Mouse (Mus musculus): Measurements from ENCODE around the gene Treml1. TPM values are rescaled to one million over a fixed set of nuclear protein-coding genes. Genes with fewer than 3 reads are reported as not detected.

Gene Treml1
- polyA plus RNA-seq, 1 experiment from 2014 or later = 1.1 TPM

DNA sequence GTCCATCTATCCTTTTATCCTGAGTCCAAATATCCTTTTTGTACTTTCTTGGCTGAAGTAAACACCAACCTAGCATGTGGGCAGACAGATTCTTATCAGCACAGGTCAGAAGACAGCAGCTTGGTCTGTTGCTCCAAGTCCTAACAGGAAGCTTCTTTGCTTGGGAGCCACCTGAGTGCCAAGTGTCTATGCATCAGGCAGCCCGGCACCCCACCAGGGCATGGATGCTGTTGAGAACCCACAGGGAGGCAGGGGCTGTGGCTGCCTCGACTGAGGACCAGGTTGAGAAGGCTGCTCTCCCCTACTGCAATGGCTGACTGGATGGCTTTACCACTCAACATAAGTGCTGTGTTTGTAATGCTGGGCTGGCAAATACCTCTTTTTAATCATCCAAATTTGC lies 28.9 kb downstream of the Treml1 start:
- WGBS = 93% methylated on average over 2 of the region's 2 CpGs

DNA sequence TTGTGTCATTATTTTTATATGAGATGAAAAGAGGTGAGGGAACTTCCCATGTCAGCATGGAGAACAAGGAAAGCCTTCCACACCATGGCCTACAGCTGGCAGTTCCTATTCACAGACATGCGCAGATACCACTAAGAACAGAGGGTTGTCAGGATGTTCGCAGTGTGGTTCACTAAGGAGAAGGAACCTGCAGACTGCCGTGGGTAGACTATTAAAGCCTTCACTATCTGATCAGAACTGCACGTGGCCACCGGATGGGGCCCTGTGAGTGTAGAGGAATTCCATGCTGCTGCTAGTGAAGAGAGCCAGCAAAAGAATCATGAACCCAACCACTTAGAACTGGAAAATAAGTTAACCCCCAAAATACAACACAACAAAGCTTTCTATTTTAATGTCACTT lies 29.7 kb downstream of the Treml1 start:
- Histone ChIP-seq H3K36me3 (ENCODE audit: control insufficient read depth, insufficient read depth, low read length) (peaks cover 87% of the 10 kb centered on the region), H3K27me3 (replicated peaks; ENCODE audit: control insufficient read depth, insufficient read depth, low read length) (no peaks in the 10 kb centered on the region), H3K4me1 (ENCODE audit: control insufficient read depth, insufficient read depth, low read length) (no peaks in the 10 kb centered on the region), H3K27ac (replicated peaks; ENCODE audit: low read depth, low read length) (no peak overlapping the region), H3K4me3 (ENCODE audit: low read depth, low read length) (no peak overlapping the region), H3K9me3 (ENCODE audit: control insufficient read depth, low read length) (no peaks in the 10 kb centered on the region), H3K4me2 (ENCODE audit: low read depth, low read length) (no peak overlapping the region), H3K9ac (ENCODE audit: low read depth, low read length) (no peak overlapping the region)
- WGBS = 91% methylated on average over 5 of the region's 5 CpGs
- DNase-seq (ENCODE audit: low spot score) (no peak), ATAC-seq (ENCODE audit: low read depth) (no peak)

More for the DNA sequence above, 28.9 kb downstream of the Treml1 start:
- ATAC-seq (ENCODE audit: low read depth) = no peak
- DNase-seq (ENCODE audit: low spot score) = no peak
- Histone ChIP-seq H3K27me3 (replicated peaks; ENCODE audit: control insufficient read depth, insufficient read depth, low read length) (no peaks in the 10 kb centered on the region), H3K4me1 (ENCODE audit: control insufficient read depth, insufficient read depth, low read length) (no peaks in the 10 kb centered on the region), H3K9me3 (ENCODE audit: control insufficient read depth, low read length) (no peaks in the 10 kb centered on the region), H3K4me3 (ENCODE audit: low read depth, low read length) (no peak overlapping the region), H3K4me2 (ENCODE audit: low read depth, low read length) (no peak overlapping the region), H3K36me3 (ENCODE audit: control insufficient read depth, insufficient read depth, low read length) (peaks cover 79% of the 10 kb centered on the region), H3K27ac (replicated peaks; ENCODE audit: low read depth, low read length) (no peak overlapping the region), H3K9ac (ENCODE audit: low read depth, low read length) (no peak overlapping the region)

DNA sequence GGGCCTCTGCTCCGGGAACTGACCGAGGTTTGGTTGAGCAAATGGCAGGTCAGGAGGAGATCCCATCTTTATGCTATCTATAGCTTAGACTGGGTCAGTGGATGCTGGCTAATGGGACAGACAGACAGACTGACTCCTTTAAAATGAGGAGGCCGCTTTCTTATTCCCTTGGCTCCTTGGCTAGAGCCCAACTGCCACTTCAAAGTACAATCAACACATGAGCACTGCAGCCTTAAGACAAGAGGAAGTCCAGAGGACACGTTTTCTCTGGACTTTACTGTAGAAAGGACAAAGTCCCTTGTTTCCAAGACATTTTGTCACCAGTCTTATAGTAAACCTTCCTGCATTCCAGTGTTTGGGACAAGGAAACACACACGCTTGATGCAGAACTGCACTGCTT lies 31.7 kb downstream of the Treml1 start:
- Histone ChIP-seq H3K27me3 (replicated peaks; ENCODE audit: control insufficient read depth, insufficient read depth, low read length) (no peaks in the 10 kb centered on the region), H3K4me2 (ENCODE audit: low read depth, low read length) (no peak overlapping the region), H3K9me3 (ENCODE audit: control insufficient read depth, low read length) (no peaks in the 10 kb centered on the region), H3K4me3 (ENCODE audit: low read depth, low read length) (no peak overlapping the region), H3K4me1 (ENCODE audit: control insufficient read depth, insufficient read depth, low read length) (no peaks in the 10 kb centered on the region), H3K27ac (replicated peaks; ENCODE audit: low read depth, low read length) (no peak overlapping the region), H3K36me3 (ENCODE audit: control insufficient read depth, insufficient read depth, low read length) (peaks cover 99% of the 10 kb centered on the region), H3K9ac (ENCODE audit: low read depth, low read length) (no peak overlapping the region)
- DNase-seq (ENCODE audit: low spot score) (no peak), ATAC-seq (ENCODE audit: low read depth) (no peak)
- WGBS = 88% methylated on average over 5 of the region's 5 CpGs

DNA sequence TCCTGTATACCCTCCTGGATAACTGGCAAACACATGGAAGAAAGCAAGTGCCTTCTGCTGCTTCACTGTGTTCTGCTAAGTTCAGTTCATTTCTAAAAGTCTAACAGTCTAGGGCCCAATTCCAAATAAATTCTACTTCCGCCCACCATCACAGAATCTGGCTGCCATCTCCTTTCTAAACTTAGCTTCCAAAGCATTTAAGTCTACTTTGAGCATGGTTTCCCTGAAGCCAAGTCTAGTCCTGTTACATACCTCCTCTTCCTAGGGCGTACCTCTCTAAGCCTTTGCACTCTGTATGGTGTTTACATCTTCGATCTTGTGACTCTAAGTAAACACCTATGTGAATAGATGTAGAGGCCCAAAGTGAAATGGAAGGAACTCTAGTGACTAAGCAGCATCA lies 32.9 kb downstream of the Treml1 start:
- no peak overlapping the region for H3K27ac ChIP-seq (replicated peaks; ENCODE audit: low read depth, low read length)
- H3K27me3 ChIP-seq (replicated peaks; ENCODE audit: control insufficient read depth, insufficient read depth, low read length) = no peaks in the 10 kb centered on the region
- no peak overlapping the region for H3K4me2 ChIP-seq (ENCODE audit: low read depth, low read length)
- WGBS = 96% methylated on average over 3 of the region's 3 CpGs
- no peak overlapping the region for H3K4me3 ChIP-seq (ENCODE audit: low read depth, low read length)
- DNase-seq (ENCODE audit: low spot score) (no peak), ATAC-seq (ENCODE audit: low read depth) (no peak)
- no peaks in the 10 kb centered on the region for H3K9me3 ChIP-seq (ENCODE audit: control insufficient read depth, low read length)
- H3K4me1 ChIP-seq (ENCODE audit: control insufficient read depth, insufficient read depth, low read length) = no peaks in the 10 kb centered on the region
- H3K9ac ChIP-seq (ENCODE audit: low read depth, low read length) = no peak overlapping the region
- peaks cover 95% of the 10 kb centered on the region for H3K36me3 ChIP-seq (ENCODE audit: control insufficient read depth, insufficient read depth, low read length)

DNA sequence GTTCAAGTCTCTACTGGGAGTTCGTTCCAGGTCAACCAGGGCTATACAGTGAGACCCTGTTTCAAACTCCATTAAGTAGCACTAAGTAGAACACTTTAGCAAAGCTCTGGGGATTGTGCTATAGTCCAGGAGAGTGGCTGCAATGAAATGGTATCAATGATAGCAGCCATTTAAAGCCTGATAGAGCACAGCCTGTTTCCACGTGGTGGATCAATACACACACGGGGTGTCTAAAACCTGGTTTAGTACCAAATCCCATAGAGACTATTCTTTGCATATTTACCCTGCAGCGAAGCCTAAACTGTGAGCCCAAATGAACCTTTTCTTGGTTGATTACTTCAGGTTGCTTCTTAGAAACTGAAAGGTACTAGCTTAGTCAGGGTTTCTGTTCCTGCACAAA lies 42.0 kb downstream of the Treml1 start:
- H3K36me3 ChIP-seq (ENCODE audit: control insufficient read depth, insufficient read depth, low read length) = peaks cover 34% of the 10 kb centered on the region
- WGBS = 95% methylated on average over 4 of the region's 4 CpGs
- H3K9me3 ChIP-seq (ENCODE audit: control insufficient read depth, low read length) = no peaks in the 10 kb centered on the region
- H3K27ac ChIP-seq (replicated peaks; ENCODE audit: low read depth, low read length) = no peak overlapping the region
- DNase-seq (ENCODE audit: low spot score) = no peak
- no peak overlapping the region for H3K4me2 ChIP-seq (ENCODE audit: low read depth, low read length)
- no peak for ATAC-seq (ENCODE audit: low read depth)
- no peaks in the 10 kb centered on the region for H3K27me3 ChIP-seq (replicated peaks; ENCODE audit: control insufficient read depth, insufficient read depth, low read length)
- no peaks in the 10 kb centered on the region for H3K4me1 ChIP-seq (ENCODE audit: control insufficient read depth, insufficient read depth, low read length)
- H3K9ac ChIP-seq (ENCODE audit: low read depth, low read length) = no peak overlapping the region
- H3K4me3 ChIP-seq (ENCODE audit: low read depth, low read length) = no peak overlapping the region

DNA sequence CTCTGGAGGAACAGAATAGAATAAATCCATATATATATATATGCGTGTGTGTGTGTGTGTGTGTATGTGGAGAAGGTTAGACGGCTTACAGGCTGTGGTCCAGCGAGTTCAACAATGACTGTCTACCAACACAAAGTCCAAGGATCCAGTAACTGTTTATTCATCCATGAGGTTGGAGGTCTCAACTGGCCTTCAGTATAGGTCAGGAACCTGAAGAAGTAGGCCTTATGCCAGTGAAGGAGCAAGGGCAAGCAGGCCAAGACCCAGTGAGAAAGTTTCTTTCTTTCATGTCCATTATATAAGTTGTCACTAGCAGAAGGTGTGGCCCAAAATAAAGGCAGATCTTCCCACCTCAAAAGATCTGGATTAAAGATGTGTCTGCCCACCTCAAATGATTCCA lies 43.0 kb downstream of the Treml1 start:
- WGBS = 92% methylated on average over 3 of the region's 3 CpGs

DNA sequence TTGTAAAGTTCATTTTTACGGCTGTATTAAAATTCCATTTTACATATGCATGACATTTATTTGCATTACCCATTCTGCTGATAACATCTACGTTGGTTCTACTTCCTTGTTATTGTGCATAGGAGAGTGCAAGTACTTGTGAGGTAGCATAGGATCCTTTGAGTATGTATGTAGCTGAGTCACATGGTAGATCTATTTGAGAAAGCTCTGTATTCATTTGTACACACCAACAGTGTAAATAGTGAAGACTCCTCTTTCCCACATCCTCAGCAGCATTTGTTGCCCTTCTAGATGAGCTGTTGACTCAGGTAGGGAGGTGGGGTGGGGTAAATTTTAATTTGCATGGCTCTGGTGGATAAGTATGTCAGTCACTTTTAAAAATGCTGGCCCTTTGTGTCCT lies 44.1 kb downstream of the Treml1 start:
- Histone ChIP-seq H3K9ac (ENCODE audit: low read depth, low read length) (no peak overlapping the region), H3K36me3 (ENCODE audit: control insufficient read depth, insufficient read depth, low read length) (peaks cover 16% of the 10 kb centered on the region), H3K27ac (replicated peaks; ENCODE audit: low read depth, low read length) (no peak overlapping the region), H3K4me3 (ENCODE audit: low read depth, low read length) (no peak overlapping the region), H3K4me2 (ENCODE audit: low read depth, low read length) (no peak overlapping the region), H3K4me1 (ENCODE audit: control insufficient read depth, insufficient read depth, low read length) (peaks cover 11% of the 10 kb centered on the region), H3K27me3 (replicated peaks; ENCODE audit: control insufficient read depth, insufficient read depth, low read length) (no peaks in the 10 kb centered on the region), H3K9me3 (ENCODE audit: control insufficient read depth, low read length) (no peaks in the 10 kb centered on the region)
- no peak for ATAC-seq (ENCODE audit: low read depth)
- DNase-seq (ENCODE audit: low spot score) = no peak
- 86% methylated on average over 2 of the region's 2 CpGs for WGBS

More for the DNA sequence above, 43.0 kb downstream of the Treml1 start:
- Histone ChIP-seq H3K36me3 (ENCODE audit: control insufficient read depth, insufficient read depth, low read length) (peaks cover 27% of the 10 kb centered on the region), H3K27me3 (replicated peaks; ENCODE audit: control insufficient read depth, insufficient read depth, low read length) (no peaks in the 10 kb centered on the region), H3K4me1 (ENCODE audit: control insufficient read depth, insufficient read depth, low read length) (peaks cover 8% of the 10 kb centered on the region), H3K4me3 (ENCODE audit: low read depth, low read length) (no peak overlapping the region), H3K27ac (replicated peaks; ENCODE audit: low read depth, low read length) (no peak overlapping the region), H3K9ac (ENCODE audit: low read depth, low read length) (no peak overlapping the region), H3K4me2 (ENCODE audit: low read depth, low read length) (no peak overlapping the region), H3K9me3 (ENCODE audit: control insufficient read depth, low read length) (no peaks in the 10 kb centered on the region)
- DNase-seq (ENCODE audit: low spot score) (no peak), ATAC-seq (ENCODE audit: low read depth) (no peak)

DNA sequence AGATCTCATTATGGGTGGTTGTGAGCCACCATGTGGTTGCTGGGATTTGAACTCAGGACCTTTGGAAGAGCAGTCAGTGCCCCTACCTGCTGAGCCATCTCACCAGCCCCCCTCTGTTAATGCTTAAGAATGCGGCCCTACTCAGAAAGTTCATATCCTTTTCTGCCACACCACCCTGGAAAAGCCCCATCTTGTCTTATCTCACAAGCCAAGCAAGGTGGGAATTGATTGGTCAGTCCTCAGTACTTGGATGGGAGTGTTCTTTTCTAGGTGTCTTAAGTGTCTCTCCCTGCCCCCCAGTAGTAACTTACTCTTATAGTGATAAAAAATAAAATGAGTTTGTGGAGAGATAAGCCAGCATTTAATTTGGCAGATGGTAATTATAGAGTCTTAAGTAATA lies 45.0 kb downstream of the Treml1 start:
- WGBS = 84% methylated on average over 1 of the region's 1 CpGs
- H3K27me3 ChIP-seq (replicated peaks; ENCODE audit: control insufficient read depth, insufficient read depth, low read length) = no peaks in the 10 kb centered on the region
- H3K9me3 ChIP-seq (ENCODE audit: control insufficient read depth, low read length) = no peaks in the 10 kb centered on the region
- ATAC-seq (ENCODE audit: low read depth) = no peak
- H3K4me3 ChIP-seq (ENCODE audit: low read depth, low read length) = no peak overlapping the region
- H3K36me3 ChIP-seq (ENCODE audit: control insufficient read depth, insufficient read depth, low read length) = peaks cover 8% of the 10 kb centered on the region
- H3K4me2 ChIP-seq (ENCODE audit: low read depth, low read length) = no peak overlapping the region
- H3K4me1 ChIP-seq (ENCODE audit: control insufficient read depth, insufficient read depth, low read length) = peaks cover 11% of the 10 kb centered on the region
- H3K9ac ChIP-seq (ENCODE audit: low read depth, low read length) = no peak overlapping the region
- DNase-seq (ENCODE audit: low spot score) = no peak
- no peak overlapping the region for H3K27ac ChIP-seq (replicated peaks; ENCODE audit: low read depth, low read length)

DNA sequence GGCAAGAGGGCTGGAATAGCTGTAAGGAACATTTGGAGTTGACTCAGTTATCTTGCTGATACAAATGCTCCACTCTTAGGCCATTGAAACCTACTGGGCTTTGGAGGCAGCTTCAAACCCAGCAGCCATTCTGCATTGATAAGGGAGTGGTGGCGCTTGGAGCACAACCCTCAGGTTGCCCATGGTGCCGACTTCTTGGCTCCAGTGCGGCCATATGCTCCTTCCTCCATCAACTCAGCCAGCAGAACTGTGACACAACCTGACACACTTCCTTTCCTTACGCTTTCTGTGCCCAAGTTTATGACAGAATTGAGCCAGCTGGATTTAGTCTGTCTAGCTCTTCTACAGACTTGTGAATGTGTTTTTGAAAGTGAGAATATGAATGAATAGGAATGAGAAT lies 47.4 kb downstream of the Treml1 start:
- H3K4me2 ChIP-seq (ENCODE audit: low read depth, low read length) = peak overlapping the region; percentile 74
- H3K4me3 ChIP-seq (ENCODE audit: low read depth, low read length) = no peak overlapping the region
- H3K36me3 ChIP-seq (ENCODE audit: control insufficient read depth, insufficient read depth, low read length) = no peaks in the 10 kb centered on the region
- no peak overlapping the region for H3K27ac ChIP-seq (replicated peaks; ENCODE audit: low read depth, low read length)
- WGBS = 95% methylated on average over 4 of the region's 4 CpGs
- no peak overlapping the region for H3K9ac ChIP-seq (ENCODE audit: low read depth, low read length)
- DNase-seq (ENCODE audit: low spot score) (no peak), ATAC-seq (ENCODE audit: low read depth) (no peak)
- peaks cover 20% of the 10 kb centered on the region for H3K4me1 ChIP-seq (ENCODE audit: control insufficient read depth, insufficient read depth, low read length)
- no peaks in the 10 kb centered on the region for H3K9me3 ChIP-seq (ENCODE audit: control insufficient read depth, low read length)
- no peaks in the 10 kb centered on the region for H3K27me3 ChIP-seq (replicated peaks; ENCODE audit: control insufficient read depth, insufficient read depth, low read length)

All from embryonic facial prominence, embryonic 14.5 days (tissue).